Mouse (Mus musculus) heart, postnatal 0 days (tissue): Measurements from ENCODE around the gene Pde4d.

ENCODE experiments used
- CTCF ChIP-seq: IDR thresholded peaks from 2 replicates; pipeline ENCODE4 v1.5.1; 2016; ENCODE audit warnings: antibody characterized with exemption, control low read depth, low read depth
- EP300 ChIP-seq: IDR thresholded peaks from 2 replicates; pipeline ENCODE4 v1.6.1; 2016; ENCODE audit warnings: antibody characterized with exemption, low read depth

DNA sequence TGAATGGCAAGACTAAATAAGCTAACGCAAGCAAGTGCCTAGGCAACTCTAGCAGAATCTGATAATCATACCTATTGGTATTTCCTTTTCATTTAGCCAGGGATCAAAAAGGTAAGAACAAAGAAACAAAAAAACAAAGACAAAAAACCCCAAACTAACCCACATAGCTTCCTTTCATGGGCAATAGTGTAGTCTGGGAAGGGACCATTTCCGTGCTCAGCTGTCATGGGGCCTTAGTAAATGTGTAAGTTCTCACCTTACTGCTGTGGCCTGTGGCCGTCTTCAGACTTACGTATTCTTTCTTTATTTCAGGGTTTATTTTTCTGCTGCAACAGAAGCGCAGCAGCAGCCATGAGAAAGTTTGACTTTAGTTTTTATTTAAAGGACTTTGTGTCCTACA, 23.4 kb upstream of the Pde4d start:
- no peak for TF ChIP-seq CTCF
- TF ChIP-seq EP300: no peak
